Mouse (Mus musculus): ENCODE measurements at regions not wholly inside any gene's neighbourhood (a gene's known extent, or its start where the extent isn't known, plus 50 kb on each side); places are given as distances from the start of the nearest gene placed in this dataset.

GRCm38 (mm10) chr15:61523036-61523435 lies 600.2 kb upstream of the A1bg start:
- no peak for ATAC-seq (replicated peaks; ENCODE audit: poor library complexity, severe bottlenecking)

DNA sequence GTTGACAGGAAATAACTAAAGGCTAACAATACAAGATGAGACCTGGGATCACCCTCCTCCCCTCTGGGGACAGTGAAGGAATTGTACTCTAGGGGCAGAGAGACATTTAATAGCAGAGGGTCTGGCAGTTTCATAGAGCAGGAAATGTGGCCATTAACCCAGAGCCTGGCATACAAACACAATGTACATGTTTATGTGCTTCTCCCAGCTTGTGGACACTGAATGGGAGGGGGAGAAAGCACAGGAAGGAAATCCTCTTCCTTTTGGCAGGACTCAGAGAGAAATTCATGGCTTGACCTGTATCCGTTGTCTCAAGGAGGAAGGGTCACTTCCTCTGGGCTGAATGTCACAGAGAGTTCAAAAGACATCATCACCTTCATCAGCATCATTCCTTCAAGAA lies 594.5 kb upstream of the A1bg start:
- no peak for ATAC-seq (replicated peaks; ENCODE audit: poor library complexity, severe bottlenecking)

DNA sequence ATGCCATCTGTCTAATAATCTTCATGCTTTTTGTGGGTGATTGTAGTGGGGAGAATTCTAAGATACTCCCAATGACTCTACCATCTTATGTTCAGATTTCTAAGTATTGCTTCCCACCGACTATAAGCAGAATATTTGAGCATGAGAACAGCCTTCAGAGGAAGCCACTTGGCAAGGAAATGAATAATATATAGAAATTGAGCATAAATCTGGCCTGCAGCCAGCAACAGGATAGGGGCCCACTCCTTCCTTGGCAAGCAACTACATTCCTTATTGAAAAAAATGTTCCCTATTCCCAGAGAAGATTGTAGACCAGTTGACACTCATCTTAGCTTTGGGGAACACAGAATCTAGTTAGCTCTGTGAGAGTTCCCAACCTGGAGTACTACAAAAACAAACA lies 591.5 kb upstream of the A1bg start:
- no peak for ATAC-seq (replicated peaks; ENCODE audit: poor library complexity, severe bottlenecking)

- ATAC-seq (replicated peaks; ENCODE audit: poor library complexity, severe bottlenecking) = no peak
Observed at GRCm38 (mm10) chr15:61508806-61509205, 586.0 kb upstream of the A1bg start.

DNA sequence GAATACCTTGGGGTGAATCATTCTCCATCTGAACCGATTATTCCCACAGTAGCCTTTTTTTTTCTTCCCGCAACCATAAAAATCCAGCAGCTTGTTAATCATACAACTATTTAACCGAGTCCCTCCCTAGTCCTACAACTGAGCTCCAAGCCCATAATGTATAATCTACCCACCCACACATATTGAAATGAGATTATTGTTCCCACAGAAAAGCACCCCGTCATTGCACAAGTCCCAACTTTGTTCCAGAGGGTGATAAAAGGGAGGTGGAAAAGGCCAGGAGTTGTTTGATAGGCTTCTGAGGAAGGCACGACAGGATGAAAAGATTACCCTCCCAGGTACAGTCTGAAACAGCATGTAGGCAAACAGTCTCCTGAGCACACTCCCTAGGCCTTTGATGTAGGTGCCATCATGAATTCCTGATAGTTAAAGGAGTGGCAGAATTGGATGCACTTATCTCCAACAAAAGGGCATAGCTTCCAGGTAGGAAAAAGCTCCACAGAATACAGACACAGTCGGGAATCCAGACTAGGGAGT lies 583.6 kb upstream of the A1bg start:
- no peak for ATAC-seq (replicated peaks; ENCODE audit: poor library complexity, severe bottlenecking)

DNA sequence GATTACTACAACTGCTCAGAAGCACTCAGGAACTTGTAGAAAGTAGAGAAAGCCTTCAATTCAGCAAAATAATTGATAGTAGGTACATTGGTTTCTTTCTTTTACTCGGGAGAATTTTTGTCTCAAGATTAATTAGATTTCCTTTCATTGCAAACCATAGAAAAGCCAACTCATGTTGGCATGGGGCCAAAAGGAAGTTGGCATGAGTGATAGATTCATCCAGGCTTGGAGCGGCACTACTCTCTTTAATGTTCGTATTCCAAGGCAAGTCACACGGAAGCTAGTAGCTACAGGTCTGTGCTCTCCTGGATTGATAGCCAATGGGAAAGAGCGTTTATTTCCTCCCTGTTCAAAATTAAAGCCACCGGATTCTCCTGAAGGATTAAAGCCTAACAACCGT lies 580.6 kb upstream of the A1bg start:
- ATAC-seq (replicated peaks; ENCODE audit: poor library complexity, severe bottlenecking) = no peak

GRCm38 (mm10) chr15:61489731-61490130 lies 566.9 kb upstream of the A1bg start:
- no peak for ATAC-seq (replicated peaks; ENCODE audit: poor library complexity, severe bottlenecking)

- no peak for ATAC-seq (replicated peaks; ENCODE audit: poor library complexity, severe bottlenecking)
Observed at GRCm38 (mm10) chr15:61481861-61482260, 559.0 kb upstream of the A1bg start.

- ATAC-seq (replicated peaks; ENCODE audit: poor library complexity, severe bottlenecking) = no peak
Observed at GRCm38 (mm10) chr15:61473900-61474299, 551.1 kb upstream of the A1bg start.

DNA sequence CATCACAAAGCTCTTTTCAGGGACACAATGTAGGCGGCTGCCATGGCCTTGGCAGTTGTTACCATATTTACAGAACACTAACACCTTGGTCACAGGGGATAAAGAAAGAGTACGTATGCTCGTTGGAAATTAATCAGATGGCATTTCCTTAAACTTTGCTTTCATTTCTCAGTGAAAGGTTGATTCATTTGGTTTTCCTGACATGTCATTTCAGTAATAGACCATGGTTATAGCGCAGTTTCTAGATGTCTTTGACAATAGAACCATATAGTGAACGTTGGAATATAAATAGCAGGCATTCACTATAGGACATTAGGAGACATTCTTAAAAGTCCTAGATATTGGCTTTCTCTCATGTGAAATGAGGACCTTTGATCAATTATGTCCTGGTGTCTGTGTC lies 532.2 kb upstream of the A1bg start:
- no peak for ATAC-seq (replicated peaks; ENCODE audit: poor library complexity, severe bottlenecking)

DNA sequence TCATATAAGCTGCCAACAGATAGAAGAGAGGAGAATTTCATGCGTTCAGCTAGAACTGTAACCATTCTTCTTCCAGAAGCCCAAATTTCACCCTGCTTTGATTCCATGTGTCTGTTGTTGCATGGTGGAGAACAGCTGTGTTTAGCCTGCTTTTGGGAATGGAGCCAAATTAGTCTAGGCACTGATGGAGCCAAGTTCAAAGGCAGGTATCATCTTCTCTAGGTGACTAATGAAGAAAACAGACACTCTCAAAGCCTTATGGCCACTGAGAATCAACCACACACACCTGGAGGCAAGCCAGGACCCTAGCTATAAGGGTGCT lies 531.5 kb upstream of the A1bg start:
- ATAC-seq (replicated peaks; ENCODE audit: poor library complexity, severe bottlenecking) = no peak

DNA sequence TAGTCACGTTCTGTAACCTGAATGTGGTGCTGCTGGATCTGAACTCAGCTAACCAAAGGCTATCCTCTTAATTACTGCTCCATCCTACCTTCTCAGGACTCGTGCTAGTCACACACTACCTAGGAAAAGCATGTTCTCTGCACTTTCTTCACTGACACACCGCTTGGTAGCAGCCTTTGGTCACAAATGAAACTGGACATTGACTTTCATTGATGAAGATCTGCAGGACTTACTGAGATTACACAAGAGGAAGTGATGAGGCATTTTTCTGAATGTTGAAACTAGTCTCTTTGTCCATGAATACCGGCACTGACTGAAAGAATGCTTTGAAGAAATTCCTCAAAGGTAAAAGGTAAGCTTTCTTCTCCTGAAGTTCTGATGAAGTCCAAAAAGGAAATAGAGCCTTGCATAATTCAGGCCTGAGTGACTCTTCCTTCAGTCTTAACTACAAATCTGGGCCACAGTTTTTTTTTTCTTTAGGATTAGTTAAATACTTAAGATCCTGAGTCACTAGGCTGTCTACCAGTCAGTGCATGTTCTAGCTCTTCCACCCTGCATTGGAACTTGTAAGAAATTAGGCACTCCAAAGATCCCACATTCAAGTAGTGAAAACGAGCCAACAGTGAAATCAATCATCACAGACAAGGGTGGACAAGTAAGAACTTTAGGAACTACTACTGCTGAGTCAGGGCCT lies 531.0 kb upstream of the A1bg start:
- ATAC-seq (replicated peaks; ENCODE audit: poor library complexity, severe bottlenecking) = peak; percentile 79

- no peak for ATAC-seq (replicated peaks; ENCODE audit: poor library complexity, severe bottlenecking)
Observed at GRCm38 (mm10) chr15:61450217-61450616, 527.4 kb upstream of the A1bg start.

DNA sequence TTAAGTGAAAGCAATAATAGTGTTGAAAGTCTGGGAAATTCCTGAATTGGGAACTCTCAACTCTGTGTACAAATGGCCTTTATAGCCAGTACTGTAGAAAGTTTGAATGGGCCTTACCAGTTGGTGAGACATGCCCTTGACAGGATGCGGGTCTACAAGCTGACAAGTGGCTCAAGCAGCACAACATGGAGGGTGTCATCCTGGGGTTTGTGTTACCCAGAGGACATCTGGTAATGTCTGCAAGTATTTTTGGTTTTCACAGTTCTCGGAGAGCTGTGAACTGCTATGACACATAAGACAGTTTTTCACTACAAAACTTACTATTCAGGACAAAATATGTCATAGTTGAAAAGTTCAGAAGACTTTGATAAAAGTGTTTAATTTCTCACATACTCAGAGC lies 525.7 kb upstream of the A1bg start:
- no peak for ATAC-seq (replicated peaks; ENCODE audit: poor library complexity, severe bottlenecking)

DNA sequence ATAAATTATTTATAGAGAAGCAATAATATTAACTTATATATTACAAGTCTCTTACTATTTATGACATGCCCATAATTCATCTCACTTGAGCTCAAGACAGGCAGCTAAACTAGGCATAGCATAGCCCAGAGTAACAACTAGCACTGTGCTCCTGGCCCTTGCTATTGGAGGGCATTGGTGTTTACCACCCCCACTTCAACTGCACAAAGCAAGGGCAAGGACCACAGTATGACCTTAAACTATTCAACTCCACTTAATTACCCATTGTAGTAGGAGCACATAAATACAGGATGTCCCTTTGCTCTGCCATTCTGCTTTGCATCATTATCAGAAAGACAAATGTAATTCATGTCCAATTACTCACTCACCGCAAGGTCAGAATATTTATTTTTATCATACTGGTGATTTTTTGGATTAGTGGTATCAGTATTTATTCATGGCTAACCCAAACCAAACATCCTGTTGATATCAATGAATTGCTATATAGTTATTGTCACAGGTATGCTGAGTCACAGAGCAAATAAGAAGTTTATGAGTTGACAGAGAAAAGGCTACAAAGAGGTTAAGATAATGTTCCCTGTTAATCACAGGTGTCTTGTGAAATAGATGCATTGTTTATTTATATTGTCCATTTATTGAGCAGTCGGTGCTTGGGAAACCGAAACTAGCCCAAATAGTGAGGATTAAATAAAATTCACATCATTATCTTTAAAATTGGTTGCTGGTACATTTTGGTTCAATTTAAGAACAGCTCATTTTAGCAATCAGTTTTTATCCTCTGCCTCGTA lies 523.4 kb upstream of the A1bg start:
- no peak for ATAC-seq (replicated peaks; ENCODE audit: poor library complexity, severe bottlenecking)

DNA sequence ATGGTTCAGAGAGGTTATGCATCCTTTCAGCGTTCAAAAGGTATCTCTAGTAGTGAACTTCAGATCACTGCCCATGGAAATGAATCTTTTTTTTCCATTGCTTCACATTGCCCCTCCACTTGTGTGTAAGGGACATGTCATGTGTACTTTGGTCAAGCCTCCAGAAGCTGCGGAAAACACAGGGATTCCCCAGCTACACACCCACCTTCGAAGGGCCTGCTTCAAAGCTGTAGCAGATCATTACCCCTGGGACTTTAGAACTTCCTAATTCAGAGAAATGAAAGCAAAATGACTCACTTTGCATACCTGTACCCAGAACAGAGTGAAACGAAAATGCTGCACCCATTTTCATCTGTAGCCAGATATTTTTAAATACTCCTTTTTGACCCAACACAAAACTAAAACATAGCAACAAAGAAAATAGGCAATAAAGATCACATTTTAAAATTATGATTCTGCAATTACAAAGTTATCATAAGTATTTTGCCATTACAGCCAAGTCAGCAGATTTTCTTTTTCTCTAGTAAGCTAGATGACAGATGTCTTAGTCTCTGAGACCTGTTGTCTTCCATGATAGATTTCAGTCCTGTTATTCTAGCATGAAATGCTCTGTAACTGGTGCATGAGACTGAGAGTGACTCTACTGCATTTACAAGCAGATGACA lies 519.1 kb upstream of the A1bg start:
- ATAC-seq (replicated peaks; ENCODE audit: poor library complexity, severe bottlenecking) = no peak

- no peak for ATAC-seq (replicated peaks; ENCODE audit: poor library complexity, severe bottlenecking)
Observed at GRCm38 (mm10) chr15:61441012-61441411, 518.2 kb upstream of the A1bg start.

DNA sequence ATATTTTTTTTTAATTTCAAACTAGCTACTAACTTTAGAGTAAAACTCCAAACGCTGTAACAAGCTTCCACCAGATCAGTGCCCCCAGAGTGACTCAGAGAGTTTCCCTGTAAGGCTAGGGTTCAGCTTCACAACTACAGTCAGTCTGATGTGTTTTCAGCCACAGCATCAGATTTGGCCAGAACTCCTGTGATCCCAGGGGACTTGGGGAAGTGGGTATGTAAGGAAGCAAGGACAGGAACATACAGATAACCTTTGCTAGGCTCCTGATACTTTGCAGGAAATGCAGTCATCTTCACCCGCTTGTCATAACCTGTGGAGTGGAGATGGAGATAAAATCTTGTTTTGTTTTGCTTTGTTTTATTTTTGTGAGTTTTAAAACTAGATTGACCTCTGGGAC lies 517.5 kb upstream of the A1bg start:
- no peak for ATAC-seq (replicated peaks; ENCODE audit: poor library complexity, severe bottlenecking)

GRCm38 (mm10) chr15:61439623-61440170 lies 516.9 kb upstream of the A1bg start:
- no peak for ATAC-seq (replicated peaks; ENCODE audit: poor library complexity, severe bottlenecking)

DNA sequence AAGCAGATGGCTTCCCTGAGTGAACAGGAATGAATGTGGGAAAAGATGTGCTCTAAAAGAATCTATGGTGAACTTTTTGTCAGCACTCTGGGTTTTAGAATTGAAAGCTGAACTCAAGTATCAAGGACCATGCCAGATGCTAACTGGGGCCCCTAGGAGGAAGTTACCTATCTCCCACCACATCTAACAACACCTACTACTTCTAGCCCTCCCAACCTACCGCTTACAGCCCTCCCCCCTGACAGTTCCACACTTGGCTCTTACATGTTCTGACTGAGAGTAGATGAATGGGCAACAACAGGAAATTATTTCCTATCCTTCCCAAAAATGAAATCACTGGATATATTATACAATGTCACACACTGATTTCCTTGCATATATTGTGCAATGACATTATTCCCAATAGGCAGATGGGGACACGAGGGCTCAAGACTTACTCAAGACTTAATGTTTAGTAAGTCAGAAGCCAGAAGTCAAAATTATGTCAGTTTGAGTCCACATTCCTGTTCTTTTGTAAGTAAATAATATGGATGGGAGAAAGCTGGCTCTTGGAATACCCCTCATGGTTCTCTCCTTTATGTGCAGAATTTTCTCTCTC lies 506.1 kb upstream of the A1bg start:
- ATAC-seq (replicated peaks; ENCODE audit: poor library complexity, severe bottlenecking) = no peak

- no peak for ATAC-seq (replicated peaks; ENCODE audit: poor library complexity, severe bottlenecking)
Observed at GRCm38 (mm10) chr15:61422989-61423388, 500.2 kb upstream of the A1bg start.

Measured in granulocyte monocyte progenitor cell, adult 5-6 weeks (primary cell).